Mouse (Mus musculus): ENCODE measurements around the gene Atp6v1d. TPM values are rescaled to one million over a fixed set of nuclear protein-coding genes. Genes with fewer than 3 reads are reported as not detected.

The Atp6v1d gene
- polyA plus RNA-seq (2015; fragmentation: Nextera tagmentation; extraction: Ambion mirVana): 63.9 and 69.8 TPM in 2 replicates

DNA sequence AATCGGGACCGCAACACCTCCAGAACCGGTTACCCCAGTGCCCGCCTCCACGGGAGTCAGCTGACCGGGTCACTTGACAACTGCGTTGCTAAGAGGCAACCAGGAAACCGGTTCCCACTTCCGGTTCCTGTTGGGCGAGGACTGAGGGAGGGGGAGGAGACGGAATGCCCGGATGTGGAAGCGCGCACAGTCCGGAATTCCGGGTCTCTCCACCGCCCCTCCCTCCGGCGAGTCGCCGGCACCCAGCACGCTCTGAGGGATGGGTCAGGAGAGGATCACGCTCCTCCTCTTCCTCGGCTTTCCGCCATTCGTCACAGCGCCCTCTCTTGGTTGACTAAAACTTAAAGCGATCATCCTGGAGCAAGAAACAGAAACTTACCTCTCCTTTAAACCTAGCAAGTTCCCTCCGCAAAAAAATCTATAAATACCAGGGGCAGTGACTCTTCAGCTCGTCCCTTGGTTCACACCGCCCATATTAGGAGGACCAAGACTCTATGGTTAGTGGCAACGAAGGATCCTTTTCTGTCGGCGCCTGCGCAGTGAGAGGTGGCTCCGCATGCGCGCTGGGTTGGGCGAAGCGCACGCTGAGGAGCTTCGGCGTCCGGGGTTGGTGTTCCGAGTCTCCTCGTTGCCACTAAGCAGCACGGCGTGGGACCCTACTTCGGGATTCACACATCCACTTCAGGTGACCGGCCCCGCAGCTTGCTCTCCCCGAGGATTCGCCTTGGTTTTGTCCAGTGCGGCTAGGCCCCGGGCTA lies at the start of gene Atp6v1d, which contains the start of gene Eif2s1:
Gene Atp6v1d (minus strand): TSS at position 143 of the 758 bp plus-strand sequence.
Gene Eif2s1 (plus strand): TSS at position 324 of the 758 bp plus-strand sequence.

DNA sequence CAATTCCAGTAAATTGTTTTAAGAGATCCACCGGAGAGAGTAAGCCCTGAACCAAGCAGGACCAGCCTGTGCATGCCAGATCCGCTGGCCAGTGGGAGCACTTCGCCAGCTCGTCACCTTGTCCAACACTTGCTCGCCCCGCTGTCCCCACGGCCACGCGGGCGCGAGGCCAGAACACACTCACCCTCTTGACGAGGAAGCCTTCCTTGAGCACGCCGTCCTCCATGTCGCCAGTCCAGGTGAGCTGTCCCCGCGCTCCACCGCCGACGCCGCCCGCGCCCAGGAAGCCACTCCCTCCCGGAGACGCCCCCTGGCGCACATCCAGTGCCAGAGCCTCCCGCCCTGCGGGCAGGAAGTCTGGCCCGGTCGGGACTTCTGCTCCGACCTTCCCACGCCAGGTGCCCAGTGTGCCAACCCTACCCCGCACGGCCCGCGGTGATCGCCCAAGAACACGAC lies 45.3 kb upstream of the Atp6v1d start, which contains the start of gene Plek2:
Gene Plek2 (minus strand): TSS at position 258 of the 456 bp plus-strand sequence.

Other genes with a start within 250 kb of the Atp6v1d start
- gene Fam71d, start 170.1 kb downstream of the Atp6v1d start, polyA plus RNA-seq (2015; fragmentation: Nextera tagmentation; extraction: Ambion mirVana): not detected in 2 replicates
- gene Mpp5, start 112.7 kb downstream of the Atp6v1d start, polyA plus RNA-seq (2015; fragmentation: Nextera tagmentation; extraction: Ambion mirVana): 11.3 and 11.6 TPM in 2 replicates
- gene Eif2s1, start 181 bp upstream of the Atp6v1d start, polyA plus RNA-seq (2015; fragmentation: Nextera tagmentation; extraction: Ambion mirVana): 141 and 149 TPM in 2 replicates
- gene Plek2, start 45.3 kb upstream of the Atp6v1d start, polyA plus RNA-seq (2015; fragmentation: Nextera tagmentation; extraction: Ambion mirVana): 8.4 and 9.1 TPM in 2 replicates
- 2.4 and 2.8 TPM in 2 replicates for gene Tmem229b, start 146.0 kb upstream of the Atp6v1d start, polyA plus RNA-seq (2015; fragmentation: Nextera tagmentation; extraction: Ambion mirVana)
- 7.8 and 8.6 TPM in 2 replicates for gene Plekhh1, start 167.5 kb upstream of the Atp6v1d start, polyA plus RNA-seq (2015; fragmentation: Nextera tagmentation; extraction: Ambion mirVana)
- gene Pigh, start 228.0 kb upstream of the Atp6v1d start, polyA plus RNA-seq (2015; fragmentation: Nextera tagmentation; extraction: Ambion mirVana): 39.5 and 44.8 TPM in 2 replicates

Data from urinary bladder, postnatal 0 days (tissue).